Mouse (Mus musculus) lung, postnatal 0 days (tissue): Measurements from ENCODE around the gene Rlf.
A peak's percentile ranks its signal among the peaks of the same experiment; 100 is the strongest.

Experiments used
- CTCF ChIP-seq: IDR thresholded peaks from 2 replicates; pipeline ENCODE4 v1.5.1; 2016; ENCODE audit warnings: antibody characterized with exemption, mild to moderate bottlenecking
- EP300 ChIP-seq: IDR thresholded peaks from 2 replicates; pipeline ENCODE4 v1.6.1; 2016; ENCODE audit warnings: antibody characterized with exemption, mild to moderate bottlenecking, control low read depth

DNA sequence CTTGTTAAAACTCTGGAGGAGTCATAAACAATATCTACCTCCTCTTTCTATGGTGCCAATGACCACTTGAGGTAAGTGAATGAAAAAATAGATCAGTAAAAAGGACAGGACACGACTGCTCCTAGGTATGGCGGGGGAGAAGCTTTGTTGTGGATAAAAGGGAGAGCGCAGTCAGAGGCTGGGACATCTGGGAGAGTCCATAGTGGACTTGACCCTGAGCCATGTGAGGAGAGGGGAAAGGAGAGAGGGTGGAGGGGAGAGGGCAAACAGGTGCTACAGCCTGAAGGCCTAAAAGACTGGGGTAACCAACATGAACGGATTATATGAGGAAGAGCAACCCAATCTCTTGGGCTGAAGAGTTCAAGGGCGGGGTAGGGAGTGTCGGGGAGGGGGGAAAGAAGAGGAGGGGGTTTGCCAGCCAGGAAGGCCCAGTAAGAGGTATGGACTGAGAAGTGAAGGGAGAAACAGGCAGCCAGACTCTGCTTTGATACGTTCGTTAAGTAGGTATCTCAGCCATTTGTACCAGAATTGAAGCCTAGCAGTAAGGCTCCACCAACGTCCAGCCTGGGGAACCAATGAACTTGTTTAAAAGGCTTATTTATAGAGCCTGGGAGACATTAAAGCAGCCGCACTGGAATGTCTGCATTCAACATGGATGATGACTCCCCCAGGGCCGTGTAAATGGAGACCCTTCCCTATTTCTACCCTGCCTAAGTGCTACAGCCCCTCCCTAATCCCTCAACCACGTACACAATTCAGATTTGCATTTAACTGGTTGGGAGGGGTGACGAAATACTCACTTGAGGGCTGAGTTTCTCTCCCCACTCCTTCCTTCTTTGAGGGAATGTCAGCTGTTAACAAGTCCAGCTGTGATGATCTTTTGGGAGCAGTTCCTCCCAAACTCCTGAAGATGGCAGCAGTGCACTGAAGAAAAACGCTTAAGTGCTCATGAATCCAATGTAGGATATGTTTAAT lies 26.0 kb upstream of the Rlf start:
- peak; percentile 76 for TF ChIP-seq CTCF
- no peak for TF ChIP-seq EP300
